Mouse (Mus musculus): ENCODE data around the gene Nlrc3.

Gene Nlrc3

GRCm38 (mm10) chr16:3976251-3976671, at the start of gene Nlrc3:
Gene Nlrc3, minus strand, starts transcription at chr16:3976632.
- DNase-seq (ENCODE audit: low read depth, low spot score), result no peak

- peak; percentile 71 for DNase-seq (ENCODE audit: low read depth, low spot score)
Observed at GRCm38 (mm10) chr16:4022719-4023118, 46.3 kb upstream of the Nlrc3 start.

GRCm38 (mm10) chr16:4021241-4021640, 44.8 kb upstream of the Nlrc3 start:
- no peak for DNase-seq (ENCODE audit: low read depth, low spot score)

- peak; percentile 59 for DNase-seq (ENCODE audit: low read depth, low spot score)
Observed at GRCm38 (mm10) chr16:4017466-4017865, 41.0 kb upstream of the Nlrc3 start.

GRCm38 (mm10) chr16:4016786-4017185, 40.4 kb upstream of the Nlrc3 start:
- DNase-seq (ENCODE audit: low read depth, low spot score), result peak; percentile 71

- DNase-seq (ENCODE audit: low read depth, low spot score), result peak; percentile 89
Observed at GRCm38 (mm10) chr16:4014040-4014668, 37.7 kb upstream of the Nlrc3 start.

GRCm38 (mm10) chr16:4012882-4013570, 36.6 kb upstream of the Nlrc3 start:
- DNase-seq (ENCODE audit: low read depth, low spot score), result no peak

GRCm38 (mm10) chr16:4003489-4004398, 27.3 kb upstream of the Nlrc3 start, which contains the start of gene Slx4:
Gene Slx4, minus strand, starts transcription at chr16:4003770.
- peak; percentile 98 for DNase-seq (ENCODE audit: low read depth, low spot score)

GRCm38 (mm10) chr16:3988410-3988809, 12.0 kb upstream of the Nlrc3 start:
- no peak for DNase-seq (ENCODE audit: low read depth, low spot score)

- peak; percentile 28 for DNase-seq (ENCODE audit: low read depth, low spot score)
Observed at GRCm38 (mm10) chr16:3983146-3983700, 6.8 kb upstream of the Nlrc3 start.

GRCm38 (mm10) chr16:3982173-3982572, 5.7 kb upstream of the Nlrc3 start:
- DNase-seq (ENCODE audit: low read depth, low spot score), result no peak

- peak; percentile 83 for DNase-seq (ENCODE audit: low read depth, low spot score)
Observed at GRCm38 (mm10) chr16:3976712-3977111, 280 bp upstream of the Nlrc3 start.

GRCm38 (mm10) chr16:3975658-3976057, 774 bp downstream of the Nlrc3 start:
- DNase-seq (ENCODE audit: low read depth, low spot score), result peak; percentile 90

- peak; percentile 77 for DNase-seq (ENCODE audit: low read depth, low spot score)
Observed at GRCm38 (mm10) chr16:3974456-3974855, 2.0 kb downstream of the Nlrc3 start.

- no peak for DNase-seq (ENCODE audit: low read depth, low spot score)
Observed at GRCm38 (mm10) chr16:3965534-3965933, 10.9 kb downstream of the Nlrc3 start.

GRCm38 (mm10) chr16:3964990-3965389, 11.4 kb downstream of the Nlrc3 start:
- DNase-seq (ENCODE audit: low read depth, low spot score), result no peak

- DNase-seq (ENCODE audit: low read depth, low spot score), result no peak
Observed at GRCm38 (mm10) chr16:3959261-3959660, 17.2 kb downstream of the Nlrc3 start.

- DNase-seq (ENCODE audit: low read depth, low spot score), result no peak
Observed at GRCm38 (mm10) chr16:3956369-3956768, 20.1 kb downstream of the Nlrc3 start.

- DNase-seq (ENCODE audit: low read depth, low spot score), result no peak
Observed at GRCm38 (mm10) chr16:3951141-3951540, 25.3 kb downstream of the Nlrc3 start.

GRCm38 (mm10) chr16:3934701-3935100, 41.7 kb downstream of the Nlrc3 start:
- DNase-seq (ENCODE audit: low read depth, low spot score), result no peak

- DNase-seq (ENCODE audit: low read depth, low spot score), result no peak
Observed at GRCm38 (mm10) chr16:3934091-3934490, 42.3 kb downstream of the Nlrc3 start.

GRCm38 (mm10) chr16:3933536-3933935, 42.9 kb downstream of the Nlrc3 start:
- no peak for DNase-seq (ENCODE audit: low read depth, low spot score)
